Mouse (Mus musculus) midbrain, embryonic 11.5 days (tissue): ENCODE results near the gene Clca4a. TPM values are rescaled to one million over a fixed set of nuclear protein-coding genes. Genes with fewer than 3 reads are reported as not detected.
"Not testable (repeated sequence)": the region's sequence is repeated elsewhere in the genome, so short reads cannot be mapped to it uniquely, and the experiment has no call there.

Experiments used
- ATAC-seq: fragments of 200-750 bp; cut with Nextera tagmentation; 2 replicates; pipeline ENCODE4 v1.8.0; 2017; ENCODE audit warnings: moderate TSS enrichment, moderate library complexity; ENCODE audit not compliant: low FRiP score
- DNase-seq: peaks from one replicate; pipeline ENCODE4 v3.0.0; 2015; ENCODE audit warnings: low spot score; ENCODE audit errors: missing footprints
- H3K27ac ChIP-seq: fragments of 300-500 bp; sonication (generic); 2 replicates; pipeline ENCODE4 v1.5.1; 2014; ENCODE audit warnings: low read depth, low read length
- H3K27me3 ChIP-seq: fragments of 300-500 bp; sonication (generic); 2 replicates; pipeline ENCODE4 v1.6.1; 2014; ENCODE audit warnings: mild to moderate bottlenecking, low read length, moderate library complexity, mixed read lengths; ENCODE audit not compliant: control insufficient read depth, insufficient read depth
- H3K36me3 ChIP-seq: fragments of 300-500 bp; sonication (generic); 2 replicates; pipeline ENCODE4 v1.6.1; 2014; ENCODE audit warnings: mild to moderate bottlenecking, low read length, moderate library complexity, mixed read lengths; ENCODE audit not compliant: control insufficient read depth, insufficient read depth
- H3K4me1 ChIP-seq: fragments of 300-500 bp; sonication (generic); 2 replicates; pipeline ENCODE4 v1.6.1; 2014; ENCODE audit warnings: low read length; ENCODE audit not compliant: control insufficient read depth, insufficient read depth
- H3K4me2 ChIP-seq: fragments of 300-500 bp; sonication (generic); 2 replicates; pipeline ENCODE4 v1.6.1; 2014; ENCODE audit warnings: mild to moderate bottlenecking, moderate library complexity
- H3K4me3 ChIP-seq: fragments of 300-500 bp; sonication (generic); 2 replicates; pipeline ENCODE4 v1.5.1; 2014; ENCODE audit warnings: low read depth, low read length
- H3K9ac ChIP-seq: fragments of 300-500 bp; sonication (generic); 2 replicates; pipeline ENCODE4 v1.6.1; 2014; ENCODE audit warnings: low read length
- H3K9me3 ChIP-seq: fragments of 300-500 bp; sonication (generic); 2 replicates; pipeline ENCODE4 v1.6.1; 2016; ENCODE audit warnings: low read length; ENCODE audit not compliant: control insufficient read depth
- WGBS: fragments of 180-500 bp; shearing (Covaris S2); extraction: QIAGEN DNeasy Blood & Tissue Kit; methylation state at CpG from one replicate; pipeline ENCODE4 v1.1.7; 2014; 5-methylcytosine and 5-hydroxymethylcytosine counted together
- polyA plus RNA-seq: library from polyadenylated mRNA; unstranded; fragments of >200 nt; fragmentation: Nextera tagmentation; extraction: Ambion mirVana; gene quantifications from 2 replicates; pipeline ENCODE4 v1.2.1, GENCODE M21; 2014

Clca4a gene
- polyA plus RNA-seq, 1 experiment from 2014 or later, result not detected

- Histone ChIP-seq H3K36me3 (no peaks in the 10 kb centered on the region), H3K27me3 (no peaks in the 10 kb centered on the region), H3K27ac (no peak overlapping the region), H3K4me2 (no peak overlapping the region), H3K9ac (no peak overlapping the region), H3K4me1 (no peaks in the 10 kb centered on the region), H3K4me3 (no peak overlapping the region), H3K9me3 (no peaks in the 10 kb centered on the region)
- no peak for ATAC-seq
- DNase-seq, result no peak
- WGBS, result 70% methylated on average over 9 of the region's 9 CpGs
Measured at GRCm38 (mm10) chr3:144971553-144972270, 3.1 kb downstream of the Clca4a start.

DNA sequence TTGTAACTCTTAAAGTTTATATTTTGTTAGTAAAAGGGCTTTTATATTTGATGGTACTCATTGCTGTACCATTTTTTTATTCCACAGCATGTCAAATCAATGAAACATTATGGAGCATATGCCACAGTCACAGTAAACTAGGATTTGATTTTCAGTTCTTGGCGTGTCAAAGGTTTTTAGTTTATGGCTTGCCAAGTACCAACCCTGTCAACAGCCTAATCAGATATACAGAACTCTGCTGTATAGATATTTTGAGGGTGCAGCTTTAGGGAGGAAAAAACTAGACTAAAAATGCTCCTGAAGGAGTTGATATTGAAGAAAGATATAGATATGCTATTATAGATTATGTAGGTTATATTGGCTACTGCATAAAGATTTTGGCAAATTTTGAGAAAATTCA, 5.1 kb downstream of the Clca4a start:
- ATAC-seq (no peak), DNase-seq (no peak)
- Histone ChIP-seq H3K27ac (no peak overlapping the region), H3K4me1 (no peaks in the 10 kb centered on the region), H3K36me3 (no peaks in the 10 kb centered on the region), H3K9me3 (no peaks in the 10 kb centered on the region), H3K4me3 (no peak overlapping the region), H3K27me3 (no peaks in the 10 kb centered on the region), H3K9ac (no peak overlapping the region), H3K4me2 (no peak overlapping the region)
- 86% methylated on average over 1 of the region's 1 CpGs for WGBS

- ATAC-seq, result no peak
- WGBS, result 75% methylated on average over 4 of the region's 4 CpGs
- no peak overlapping the region for H3K9ac ChIP-seq
Measured at GRCm38 (mm10) chr3:144966074-144966473, 8.8 kb downstream of the Clca4a start.

DNA sequence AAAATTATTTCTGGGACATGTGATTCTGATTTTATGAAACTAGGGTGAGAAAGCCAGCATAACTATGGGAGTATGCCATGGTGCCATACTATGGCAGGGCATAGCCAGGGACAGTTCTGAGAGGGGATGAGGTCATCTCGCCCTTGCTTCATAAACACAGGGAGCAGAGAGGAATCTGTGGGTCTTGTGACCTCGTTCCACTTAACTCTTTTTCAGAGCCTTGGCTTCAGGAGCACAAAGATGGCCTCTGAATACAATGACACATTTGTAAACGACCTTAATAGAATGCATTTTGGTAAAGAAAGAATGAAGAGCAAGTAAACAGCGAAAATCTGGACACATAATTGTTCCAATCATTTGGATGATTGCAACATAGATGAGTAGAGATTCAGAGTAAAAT, 24.0 kb downstream of the Clca4a start:
- DNase-seq (no peak), ATAC-seq (no peak)
- Histone ChIP-seq H3K9me3 (no peaks in the 10 kb centered on the region), H3K27ac (no peak overlapping the region), H3K27me3 (no peaks in the 10 kb centered on the region), H3K4me1 (no peaks in the 10 kb centered on the region), H3K9ac (no peak overlapping the region), H3K4me3 (no peak overlapping the region), H3K36me3 (no peaks in the 10 kb centered on the region), H3K4me2 (no peak overlapping the region)
- WGBS, result 74% methylated on average over 4 of the region's 4 CpGs

More at GRCm38 (mm10) chr3:144966074-144966473, 8.8 kb downstream of the Clca4a start:
- DNase-seq, result no peak
- no peak overlapping the region for H3K4me2 ChIP-seq
- H3K9me3 ChIP-seq, result no peaks in the 10 kb centered on the region
- H3K27ac ChIP-seq, result no peak overlapping the region
- H3K27me3 ChIP-seq, result no peaks in the 10 kb centered on the region
- H3K36me3 ChIP-seq, result no peaks in the 10 kb centered on the region
- H3K4me1 ChIP-seq, result no peaks in the 10 kb centered on the region
- H3K4me3 ChIP-seq, result no peak overlapping the region

DNA sequence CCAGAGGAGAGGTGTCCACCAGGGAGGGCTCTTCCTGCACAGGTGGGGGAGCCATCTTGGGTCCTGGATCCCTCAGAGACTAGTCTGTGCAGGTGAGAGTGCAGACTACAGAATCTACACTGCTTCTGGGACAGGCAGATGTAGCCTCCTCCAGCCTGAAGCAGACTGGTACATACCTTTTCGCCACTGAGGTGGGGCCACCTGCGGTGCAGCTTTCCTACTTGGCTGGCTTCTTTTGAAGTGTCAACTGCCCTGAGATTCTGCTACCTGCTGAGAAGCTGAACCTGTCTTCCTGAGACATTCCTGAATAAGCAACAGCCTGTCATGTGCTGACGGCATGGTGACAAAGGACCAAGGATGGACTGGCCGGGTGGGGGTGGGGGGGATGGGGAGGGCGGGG, 27.5 kb downstream of the Clca4a start:
- not testable (repeated sequence) for H3K9ac ChIP-seq, H3K36me3 ChIP-seq, H3K4me2 ChIP-seq, H3K27me3 ChIP-seq, H3K4me1 ChIP-seq, DNase-seq, H3K9me3 ChIP-seq, H3K27ac ChIP-seq, H3K4me3 ChIP-seq
- 12% methylated on average over 5 of the region's 5 CpGs for WGBS
- 0 out of 2 replicates have a peak, but pooled peaks have one; percentile 40 for ATAC-seq

GRCm38 (mm10) chr3:144933625-144934024, 41.2 kb downstream of the Clca4a start:
- not testable (repeated sequence) for H3K36me3 ChIP-seq, H3K4me1 ChIP-seq, ATAC-seq, H3K9me3 ChIP-seq, H3K4me2 ChIP-seq, H3K27ac ChIP-seq, H3K4me3 ChIP-seq, H3K9ac ChIP-seq, DNase-seq, H3K27me3 ChIP-seq

DNA sequence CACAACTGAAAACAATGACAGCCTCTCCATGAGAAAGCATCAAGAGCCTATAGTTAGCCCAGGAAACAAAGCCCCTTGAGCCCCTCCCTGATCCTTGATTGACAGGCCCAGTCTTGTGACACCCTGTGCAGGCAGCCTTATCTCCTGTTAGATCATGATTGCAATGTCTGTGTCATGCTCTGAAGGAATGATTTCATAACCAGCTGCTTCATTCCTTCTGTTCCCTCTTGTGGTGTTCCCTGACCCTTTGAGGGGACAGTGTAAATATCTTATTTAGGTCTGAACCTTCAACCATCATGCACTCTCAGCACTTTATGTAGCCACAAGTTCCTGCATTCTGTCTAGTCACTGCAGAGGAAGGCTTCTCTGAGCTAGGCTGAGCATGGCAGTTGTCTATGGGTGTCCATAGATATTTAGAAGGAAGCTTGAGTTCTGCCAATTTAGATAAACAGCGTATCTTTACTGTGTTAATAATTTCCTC, 41.8 kb downstream of the Clca4a start:
- Histone ChIP-seq H3K27ac (no peak overlapping the region), H3K4me2 (no peak overlapping the region), H3K4me3 (no peak overlapping the region), H3K27me3 (no peaks in the 10 kb centered on the region), H3K4me1 (no peaks in the 10 kb centered on the region), H3K36me3 (no peaks in the 10 kb centered on the region), H3K9ac (no peak overlapping the region), H3K9me3 (no peaks in the 10 kb centered on the region)
- WGBS, result 94% methylated on average over 1 of the region's 1 CpGs
- peak; percentile 48; the same call in 1 of the 2 replicates for ATAC-seq
- no peak for DNase-seq

- DNase-seq (no peak), ATAC-seq (no peak)
- Histone ChIP-seq H3K9me3 (no peaks in the 10 kb centered on the region), H3K4me3 (no peak within 1 kb of the TSS), H3K36me3 (no peaks in the 10 kb centered on the region), H3K9ac (no peak within 1 kb of the TSS), H3K4me1 (no peaks in the 10 kb centered on the region), H3K27me3 (no peaks in the 10 kb centered on the region), H3K27ac (no peak within 1 kb of the TSS), H3K4me2 (no peak within 1 kb of the TSS)
Measured at GRCm38 (mm10) chr3:144932335-144932734, 42.5 kb downstream of the Clca4a start, which contains the start of gene Clca4b. Gene Clca4b, minus strand, starts transcription at chr3:144932529.

DNA sequence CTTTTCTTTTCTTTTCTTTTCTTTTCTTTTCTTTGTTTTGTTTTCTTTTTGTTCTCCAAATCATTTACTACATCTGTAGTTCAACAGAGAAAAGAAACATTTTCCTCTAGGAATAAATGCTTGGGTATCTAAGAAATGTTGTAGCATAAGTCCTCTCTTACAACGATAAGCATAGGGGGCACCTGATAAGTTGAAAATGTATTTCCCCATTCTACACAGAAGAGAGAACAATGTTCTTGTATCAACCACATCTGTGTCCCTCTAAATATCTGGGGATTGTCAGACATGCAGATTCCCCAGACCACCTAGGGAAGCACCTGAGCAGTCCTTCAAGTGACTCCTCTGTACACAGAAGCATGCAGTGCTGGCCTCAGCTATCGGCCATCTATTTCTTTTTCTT, 60.8 kb downstream of the Clca4a start:
- H3K4me1 ChIP-seq, result no peaks in the 10 kb centered on the region
- ATAC-seq (no peak), DNase-seq (no peak)
- H3K36me3 ChIP-seq, result no peaks in the 10 kb centered on the region
- H3K4me2 ChIP-seq, result no peak overlapping the region
- H3K4me3 ChIP-seq, result no peak overlapping the region
- no peaks in the 10 kb centered on the region for H3K27me3 ChIP-seq
- H3K27ac ChIP-seq, result no peak overlapping the region
- H3K9me3 ChIP-seq, result no peaks in the 10 kb centered on the region
- no peak overlapping the region for H3K9ac ChIP-seq
- 86% methylated on average over 2 of the region's 2 CpGs for WGBS
